Mouse (Mus musculus) kidney, adult 2 months (tissue): ENCODE results near the gene Mpg.

Source experiments
- CTCF ChIP-seq: fragments of 200-500 bp; conservative IDR thresholded peaks from 2 replicates; pipeline ENCODE4 v1.5.1; 2011; ENCODE audit warnings: low read depth, mild to moderate bottlenecking, control low read depth, low read length, moderate library complexity, mixed read lengths; ENCODE audit not compliant: insufficient read depth, insufficient read length
- POLR2A ChIP-seq: fragments of 200-500 bp; IDR thresholded peaks from one replicate; pipeline ENCODE4 v1.6.1; 2011; ENCODE audit warnings: low read depth, low read length, control low read depth

- no peak for TF ChIP-seq CTCF
- TF ChIP-seq POLR2A = no peak
Observed at GRCm38 (mm10) chr11:32280646-32281045, 54.3 kb downstream of the Mpg start.
